Mouse (Mus musculus): Measurements from ENCODE around the gene Purb.
A peak's percentile ranks its signal among the peaks of the same experiment; 100 is the strongest.

Gene Purb

DNA sequence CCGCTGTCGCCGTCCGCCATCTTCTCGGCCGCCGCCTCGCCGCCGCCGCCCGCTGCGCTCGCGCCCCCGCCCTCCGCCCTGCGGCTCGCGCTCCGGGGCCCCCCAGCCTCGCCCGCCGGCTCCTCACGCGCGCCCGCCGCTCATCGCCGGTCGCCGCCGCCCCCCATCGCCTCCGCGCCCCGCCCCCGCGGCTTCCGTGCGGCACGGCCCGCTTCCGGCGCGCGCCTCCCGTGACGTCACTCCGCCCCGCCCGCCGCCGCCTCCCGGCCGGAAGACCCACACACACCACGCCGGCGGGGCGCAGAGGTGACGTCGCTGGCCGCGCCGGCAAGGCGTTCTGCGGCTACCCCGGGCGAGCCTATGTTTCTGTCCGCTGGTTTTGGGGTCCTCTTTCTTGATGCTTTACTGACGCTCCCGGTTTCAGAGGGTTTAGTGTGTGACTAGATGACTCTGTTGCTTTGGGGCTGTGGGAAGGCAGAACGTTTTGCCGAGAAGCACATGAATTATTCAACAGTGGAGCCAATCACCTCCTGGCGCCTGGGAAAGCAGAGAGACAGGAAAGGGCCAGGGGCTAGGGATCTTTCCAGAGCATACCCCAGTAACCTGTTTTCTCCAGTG lies at the start of gene Purb:
Purb (minus strand) TSS at position 51 of the 618 bp plus-strand sequence.
- peak; percentile 94 for DNase-seq

DNA sequence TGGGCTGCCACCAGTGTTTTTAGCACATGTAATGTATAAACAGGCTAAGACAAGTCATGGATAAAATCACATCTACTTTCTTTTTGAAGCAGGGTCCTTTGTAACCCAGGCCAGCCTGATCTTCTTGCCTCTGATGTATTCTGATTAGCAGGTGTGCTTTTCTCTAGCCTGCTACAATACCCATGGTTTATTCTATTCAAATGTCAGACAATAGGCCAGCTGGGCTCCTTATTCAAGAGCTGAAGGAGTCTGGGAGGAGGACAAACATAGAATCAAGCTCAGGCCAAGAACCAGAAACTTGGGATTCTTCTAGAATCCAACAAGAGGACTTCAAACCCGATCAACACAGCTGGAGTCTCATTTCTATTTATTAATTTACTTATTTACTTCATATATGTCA lies 49.5 kb upstream of the Purb start:
- no peak for DNase-seq

DNA sequence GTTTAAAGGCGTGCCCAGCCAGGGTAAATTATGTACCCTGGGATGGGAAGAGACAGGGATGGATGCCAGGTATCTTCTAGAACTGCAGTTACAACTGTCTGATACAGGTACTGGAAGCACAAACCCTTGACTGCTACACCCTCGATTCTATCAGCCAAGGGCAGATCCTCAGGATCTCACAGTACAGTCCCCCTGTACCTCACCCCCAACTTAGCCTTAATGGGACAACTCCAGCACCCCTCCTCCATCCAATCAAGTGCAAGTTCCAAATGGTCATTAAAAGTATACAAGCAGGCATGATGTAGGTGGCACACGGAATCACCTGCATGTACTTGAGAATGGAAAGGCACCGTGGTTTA lies 49.1 kb upstream of the Purb start:
- DNase-seq, result no peak

DNA sequence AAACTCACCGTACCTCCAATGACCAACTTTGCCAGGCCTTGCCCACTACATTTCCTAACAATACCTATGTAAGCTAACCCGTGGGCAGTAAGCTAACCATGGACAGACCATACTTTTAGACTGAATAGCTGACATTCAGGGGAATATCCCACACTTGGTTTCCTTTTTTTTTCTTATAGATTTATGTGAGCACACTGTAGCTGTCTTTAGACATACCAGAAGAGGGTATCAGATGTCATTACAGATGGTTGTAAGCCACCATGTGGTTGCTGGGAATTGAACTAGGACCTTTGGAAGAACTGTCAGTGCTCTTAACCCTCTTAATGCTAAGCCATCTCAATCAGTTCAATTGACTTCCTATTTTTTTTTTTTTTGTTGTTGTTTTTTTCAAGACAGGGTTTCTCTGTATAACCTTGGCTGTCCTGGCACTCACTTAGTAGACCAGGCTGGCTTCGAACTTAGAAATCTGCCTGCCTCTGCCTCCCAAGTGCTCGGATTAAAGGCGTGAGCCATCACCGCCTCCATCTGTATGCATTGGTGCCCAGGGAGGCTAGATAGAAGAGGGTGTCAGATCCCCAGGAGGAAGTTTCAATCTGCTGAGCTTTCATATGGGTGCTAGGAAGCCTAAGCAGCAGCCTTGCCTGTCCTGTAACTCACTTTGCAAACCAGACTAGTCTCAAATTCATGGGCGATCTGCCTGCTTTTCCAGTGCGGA lies 48.6 kb upstream of the Purb start:
- no peak for DNase-seq

DNA sequence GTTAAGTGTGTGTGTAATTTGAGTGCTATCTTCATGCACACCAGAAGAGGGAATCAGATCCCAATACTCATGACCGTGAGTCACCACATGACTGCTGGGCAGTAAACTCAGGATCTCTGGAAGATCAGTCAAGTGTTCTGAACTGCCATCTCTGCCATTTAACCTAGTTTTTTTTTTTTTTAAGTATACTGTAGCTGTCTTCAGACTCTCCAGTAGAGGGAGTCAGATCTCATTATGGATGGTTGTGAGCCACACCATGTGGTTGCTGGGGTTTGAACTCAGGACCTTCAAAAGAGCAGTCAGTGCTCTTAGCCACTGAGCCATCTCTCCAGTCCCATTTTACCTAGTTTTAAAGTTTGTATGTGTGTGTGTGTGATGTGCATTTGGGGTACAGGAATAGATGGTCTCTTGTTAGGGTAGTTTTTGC lies 48.0 kb upstream of the Purb start:
- DNase-seq, result no peak

DNA sequence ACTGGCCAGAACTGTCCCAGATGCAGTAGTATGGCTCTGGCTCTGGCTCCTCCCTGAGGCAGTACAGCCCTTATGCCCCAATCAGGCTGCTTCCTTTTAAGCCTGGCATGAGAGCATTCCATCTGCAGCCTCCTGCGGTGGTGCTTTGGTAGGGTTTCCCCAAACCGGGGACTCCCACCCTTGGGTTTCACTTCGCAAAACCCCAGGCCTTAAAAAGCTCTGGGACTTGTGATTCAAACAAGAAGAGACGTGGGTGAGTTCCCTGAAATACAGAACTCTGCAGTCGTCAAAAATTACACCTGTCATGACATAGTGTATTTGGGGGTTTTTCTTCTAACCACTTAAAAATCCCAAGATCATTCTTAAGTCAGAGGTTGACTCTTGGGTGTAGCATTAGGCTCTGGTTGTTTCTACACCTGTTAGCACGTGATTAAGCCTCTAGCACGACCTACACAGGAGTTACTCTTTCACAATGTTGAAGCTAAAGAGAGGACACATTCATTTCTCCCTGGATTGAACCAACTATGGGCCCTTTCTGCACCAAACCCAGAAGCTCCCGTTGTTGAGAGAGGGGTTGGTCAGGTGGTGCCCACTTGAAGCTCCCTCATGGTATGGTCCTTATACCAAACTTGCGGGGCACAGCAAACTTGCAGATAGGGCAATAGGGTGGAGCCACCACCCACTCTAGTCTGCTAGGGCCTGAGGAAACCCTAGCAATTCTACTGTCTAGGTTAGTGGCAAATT lies 47.2 kb upstream of the Purb start:
- no peak for DNase-seq

DNA sequence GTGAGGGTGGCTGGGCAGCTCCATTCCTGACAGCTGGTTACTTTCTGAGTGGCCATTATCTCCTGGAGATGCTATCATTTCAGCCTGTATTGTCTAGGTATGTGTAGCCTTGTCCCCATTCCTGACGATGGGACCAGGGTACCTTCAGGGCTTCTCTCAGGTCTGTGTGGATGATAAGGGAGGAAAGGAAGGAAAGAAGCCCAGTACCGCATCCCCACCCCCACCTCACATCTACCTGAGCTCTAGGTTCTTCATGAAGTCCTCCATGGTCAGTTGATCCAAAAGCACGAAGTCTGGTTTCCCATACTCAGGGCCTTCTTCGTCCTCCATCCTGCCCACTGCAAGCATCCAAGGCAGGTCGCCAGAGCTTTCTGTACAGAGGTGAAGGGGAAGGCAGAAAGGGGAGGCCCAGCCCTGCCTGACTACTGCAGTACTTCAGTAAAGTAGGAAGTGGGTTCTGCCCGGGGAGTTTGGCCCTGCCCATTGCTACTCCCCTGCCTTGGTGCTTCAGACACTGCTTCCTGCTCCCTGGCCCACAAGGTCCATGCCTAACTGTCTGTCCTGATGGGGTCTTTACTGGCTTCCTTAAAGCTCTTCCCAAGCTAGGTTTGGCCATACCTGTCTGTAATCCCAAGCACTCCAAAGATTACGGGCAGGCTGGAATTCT lies 44.9 kb upstream of the Purb start, which contains the start of gene Myo1g:
Myo1g (minus strand) TSS at position 459 of the 667 bp plus-strand sequence.
- peak; percentile 77 for DNase-seq

DNA sequence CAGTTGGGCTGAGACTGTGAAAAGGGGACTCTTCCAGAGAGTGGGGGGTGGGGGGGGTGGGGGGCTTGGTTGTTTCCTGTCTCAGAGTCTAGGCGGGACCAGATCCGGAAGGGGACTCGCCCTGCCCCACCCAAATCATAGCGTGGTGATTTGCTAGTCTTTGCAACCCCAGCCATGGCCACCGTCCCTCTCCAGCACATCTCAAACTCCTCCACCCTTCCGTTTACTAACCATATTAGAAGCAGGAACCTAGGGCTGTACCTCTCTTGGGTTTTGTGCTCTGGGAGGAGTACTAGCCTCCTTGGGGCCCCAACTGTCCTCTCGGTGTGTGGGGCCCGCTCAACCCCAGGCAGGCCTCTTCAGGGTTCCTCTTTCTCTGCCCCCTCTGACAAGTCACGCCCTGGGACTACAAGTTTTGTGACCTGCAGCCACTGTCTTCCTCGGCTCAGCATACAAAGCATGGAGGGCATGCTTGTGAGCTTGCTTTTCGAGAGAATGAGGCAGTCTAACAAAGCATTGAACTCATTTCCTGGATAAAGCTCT lies 43.8 kb upstream of the Purb start:
- peak; percentile 60 for DNase-seq

DNA sequence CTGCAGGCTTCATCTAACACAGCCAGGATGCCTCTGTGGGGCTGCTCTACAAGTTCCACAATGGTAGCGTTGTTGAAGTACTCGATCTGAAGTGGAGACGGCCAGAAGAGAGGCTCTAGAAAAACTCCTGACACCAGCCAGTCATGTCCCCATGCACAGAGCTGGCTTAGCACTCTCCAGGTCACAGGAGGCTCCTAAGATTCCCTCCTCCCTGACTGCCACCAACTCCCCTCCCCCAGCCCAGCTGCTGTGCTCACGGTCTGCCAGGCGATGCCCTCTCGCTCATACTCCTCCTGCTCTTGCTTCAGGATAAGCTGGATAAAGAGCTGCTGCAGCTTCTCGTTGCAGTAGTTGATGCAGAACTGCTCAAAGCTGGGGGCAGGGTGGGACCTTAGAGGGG lies 39.1 kb upstream of the Purb start:
- no peak for DNase-seq

DNA sequence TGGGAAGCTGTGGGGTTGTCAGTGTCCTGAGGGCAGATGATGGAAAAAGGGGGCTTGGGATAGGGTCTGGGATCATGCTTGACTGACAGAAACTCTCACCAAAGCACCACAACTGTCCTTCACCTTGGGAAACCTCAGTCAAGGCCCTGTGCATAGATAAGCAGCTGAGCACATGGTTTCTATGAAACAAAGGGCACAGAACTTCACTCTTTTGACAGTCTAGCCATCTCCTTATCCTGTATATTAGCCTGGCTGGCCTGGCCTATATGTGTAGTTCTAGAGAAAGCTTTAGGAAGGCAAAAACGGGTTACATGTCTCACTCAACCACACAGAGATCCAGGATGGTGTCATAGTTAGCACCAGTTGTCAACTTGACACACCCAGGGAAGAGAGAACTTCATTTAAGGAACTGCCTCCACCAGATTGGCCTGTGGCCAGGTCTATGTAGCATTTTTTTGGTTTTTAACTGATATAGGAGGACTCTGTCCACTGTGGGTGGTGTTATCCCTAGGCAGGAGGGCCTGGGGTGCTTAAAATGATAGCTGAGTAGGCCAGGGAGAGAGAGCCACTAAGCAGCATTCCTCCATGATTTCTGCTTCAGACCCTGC lies 32.7 kb upstream of the Purb start:
- no peak for DNase-seq

DNA sequence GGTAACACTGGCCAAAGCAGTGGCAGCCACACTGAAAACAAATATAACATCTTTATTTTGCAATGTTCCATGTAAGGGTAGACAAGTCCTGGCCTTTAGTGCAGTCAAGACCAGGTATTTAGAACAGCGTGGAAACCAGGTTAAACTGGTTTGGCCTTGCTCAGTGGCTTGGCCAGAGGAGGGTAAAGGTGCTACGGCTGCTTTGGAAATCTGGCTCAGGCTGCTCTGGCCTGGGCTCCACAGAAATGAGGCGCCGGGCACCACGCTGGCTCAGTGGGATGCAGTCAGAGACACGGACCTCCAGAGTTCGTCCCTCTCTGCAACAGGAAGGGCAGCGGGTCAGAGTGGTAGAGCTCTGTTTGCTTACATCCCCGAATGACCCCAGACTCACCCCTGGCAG lies 30.8 kb upstream of the Purb start:
- no peak for DNase-seq

DNA sequence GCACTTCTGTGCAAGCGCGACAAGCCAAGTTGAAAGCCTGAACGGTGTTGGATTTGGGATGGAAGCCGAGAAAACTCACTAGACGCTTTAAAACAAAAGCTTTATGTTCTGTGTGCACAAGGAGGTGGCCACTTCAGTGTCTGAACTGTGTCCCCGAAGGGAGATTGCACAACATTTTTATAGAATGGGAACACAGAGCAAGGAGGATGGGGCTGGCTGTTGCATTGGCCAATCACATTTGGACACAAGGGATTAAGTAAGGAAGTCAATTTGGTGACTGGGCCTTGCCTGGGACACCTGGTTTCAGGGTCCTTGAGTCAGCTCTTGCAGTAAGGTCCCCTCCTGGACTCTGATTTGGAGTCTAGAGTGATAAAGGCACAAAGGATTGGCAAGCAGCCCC lies 29.0 kb upstream of the Purb start:
- DNase-seq, result no peak

DNA sequence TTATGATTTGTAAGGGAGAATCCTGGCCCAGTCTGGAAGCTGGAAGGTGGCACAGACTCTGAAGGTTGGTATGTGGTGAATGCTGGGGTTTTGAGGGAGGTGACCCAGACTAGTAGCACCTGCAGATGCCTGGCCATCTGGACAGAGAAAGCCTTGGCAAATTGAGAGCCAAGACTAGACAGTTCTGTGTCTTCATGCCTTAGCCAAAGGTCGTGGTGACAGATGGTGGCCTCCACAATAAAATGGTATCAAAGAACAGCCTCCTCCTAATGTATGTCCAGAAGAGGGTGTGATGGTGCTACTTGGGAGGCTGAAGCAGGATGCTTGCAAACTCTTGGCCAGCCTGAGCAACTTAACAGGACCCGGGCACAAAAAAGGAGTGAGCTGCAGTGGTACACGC lies 28.5 kb upstream of the Purb start:
- DNase-seq, result no peak

DNA sequence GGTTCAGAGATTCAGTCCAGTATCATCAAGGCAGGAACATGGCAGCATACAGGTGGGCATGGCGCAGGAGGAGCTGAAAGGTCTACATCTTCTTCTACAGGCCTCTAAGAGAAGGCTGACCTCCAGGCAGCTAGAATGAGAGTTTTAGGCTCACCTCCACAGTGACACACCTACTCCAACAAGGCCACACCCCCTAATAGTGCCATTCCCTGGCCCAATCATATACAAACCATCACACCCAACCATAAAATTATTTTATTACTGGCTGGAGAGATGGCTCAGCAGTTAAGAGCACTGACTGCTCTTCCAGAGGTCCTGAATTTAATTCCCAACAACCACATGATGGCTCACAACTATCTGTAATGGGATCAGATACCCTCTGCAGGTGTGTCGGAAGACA lies 26.8 kb upstream of the Purb start:
- DNase-seq, result no peak

DNA sequence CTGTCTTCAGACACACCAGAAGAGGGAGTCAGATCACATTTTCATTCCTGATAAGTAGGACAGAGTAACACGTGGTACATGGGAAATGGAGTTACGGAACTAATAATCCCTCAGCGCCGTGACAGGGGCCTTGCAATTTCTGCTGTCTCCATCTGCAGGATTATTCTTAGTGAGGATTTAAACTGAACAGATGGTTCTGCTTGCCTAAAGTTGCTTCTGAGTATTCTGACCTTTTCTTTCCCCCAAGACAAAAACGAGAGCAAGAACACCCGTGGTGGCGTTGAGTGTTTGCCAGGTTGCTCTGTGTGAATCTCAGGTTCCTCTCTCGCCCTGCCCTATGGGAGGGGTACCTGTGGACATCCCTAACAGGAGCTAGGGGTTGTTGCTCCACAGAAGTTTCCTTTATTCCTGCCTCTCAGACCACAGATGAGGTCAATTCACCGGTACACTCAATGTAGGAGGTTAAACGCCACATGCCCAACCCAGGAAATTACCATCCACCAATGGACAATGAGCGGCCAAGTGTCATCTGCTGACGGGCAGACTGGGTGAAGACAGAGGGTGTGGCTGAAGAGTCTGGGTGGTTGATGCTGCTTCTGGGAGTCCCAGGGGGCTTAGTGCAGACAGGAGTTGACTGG lies 21.7 kb upstream of the Purb start:
- DNase-seq, result no peak

DNA sequence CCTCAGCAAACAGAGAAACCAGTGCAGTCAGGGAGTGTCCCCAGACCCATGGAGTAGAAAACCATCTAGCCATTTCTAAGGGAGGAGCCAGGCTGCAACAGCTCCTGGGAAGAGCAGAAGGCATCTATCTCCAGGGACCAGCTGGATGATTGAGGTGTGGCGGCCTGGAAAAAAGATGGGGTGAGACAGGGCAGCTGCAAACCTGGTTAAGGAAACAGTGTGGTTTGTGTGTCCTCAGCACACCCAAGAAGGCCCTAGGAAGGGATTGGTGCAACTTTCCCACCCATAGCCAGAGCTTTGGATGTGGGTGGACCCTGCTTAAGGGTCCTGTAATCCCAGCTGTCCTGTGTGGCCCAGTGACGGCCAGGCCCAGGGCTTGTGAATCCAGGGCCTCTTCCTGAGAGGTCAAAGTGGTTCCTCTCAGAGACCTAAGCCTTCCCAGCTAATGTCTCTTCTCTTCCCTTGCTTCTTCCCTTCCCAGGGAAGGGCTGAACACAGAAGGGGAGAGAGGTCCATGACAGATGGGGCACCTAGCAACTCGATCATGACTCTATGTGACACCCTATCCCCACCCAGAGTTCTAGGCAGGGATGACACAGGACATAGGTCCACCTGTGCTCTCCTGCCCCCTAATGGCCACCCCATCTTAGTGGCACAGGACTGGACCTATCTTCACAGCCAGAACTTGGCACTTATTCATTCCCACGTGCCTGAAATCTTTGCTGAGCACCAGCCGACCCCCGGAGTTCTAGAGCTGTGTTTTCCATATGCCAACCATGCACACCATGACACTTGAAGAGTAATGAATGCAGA lies 14.2 kb upstream of the Purb start:
- peak; percentile 52 for DNase-seq

DNA sequence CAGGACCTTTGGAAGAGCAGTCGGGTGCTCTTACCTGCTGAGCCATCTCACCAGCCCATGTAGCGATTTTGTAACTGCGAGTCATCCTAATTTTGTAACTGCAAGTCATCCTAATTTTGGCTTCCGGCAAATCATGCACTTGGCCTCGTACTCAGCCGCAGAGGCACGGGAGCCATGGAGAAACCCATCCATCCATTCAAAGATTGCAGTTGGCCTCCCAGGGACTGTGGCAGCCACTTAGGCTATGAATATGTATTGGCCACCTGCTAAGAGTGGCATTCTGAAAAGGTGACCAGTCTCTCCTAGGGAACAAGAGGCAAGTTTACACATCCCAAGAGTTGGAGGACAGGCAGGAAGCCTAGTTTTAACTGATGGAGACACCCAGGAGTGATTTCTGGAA lies 13.5 kb upstream of the Purb start:
- no peak for DNase-seq

DNA sequence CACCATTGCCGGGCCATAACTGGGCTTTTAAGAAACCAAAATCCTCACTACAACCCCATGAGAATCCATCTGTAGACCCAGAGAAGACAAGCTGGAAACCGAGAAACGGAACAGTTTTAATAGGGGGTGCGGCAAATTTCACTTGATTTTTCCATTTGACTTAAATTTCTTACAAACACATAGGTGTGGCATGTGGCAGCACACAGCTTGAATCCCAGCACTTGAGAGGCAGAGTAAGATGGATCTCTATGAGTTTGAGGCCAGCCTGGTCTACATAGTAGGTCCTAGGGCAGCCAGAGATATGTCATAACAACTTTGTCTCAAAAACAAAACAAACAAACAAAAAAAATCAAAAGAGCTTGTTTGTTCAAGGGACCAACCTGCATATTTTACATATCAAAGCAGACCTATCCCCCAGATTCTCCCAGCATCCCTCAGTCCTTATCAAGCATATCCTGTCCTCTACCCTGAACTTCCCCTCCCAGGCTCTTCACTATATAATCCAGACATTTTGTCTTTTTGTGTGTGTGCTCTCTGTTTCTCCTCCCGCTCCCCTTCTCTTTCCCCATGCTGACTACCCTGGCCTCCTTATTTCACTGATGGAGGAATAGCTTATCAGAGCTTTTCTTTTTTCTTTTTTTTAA lies 12.4 kb upstream of the Purb start:
- no peak for DNase-seq

DNA sequence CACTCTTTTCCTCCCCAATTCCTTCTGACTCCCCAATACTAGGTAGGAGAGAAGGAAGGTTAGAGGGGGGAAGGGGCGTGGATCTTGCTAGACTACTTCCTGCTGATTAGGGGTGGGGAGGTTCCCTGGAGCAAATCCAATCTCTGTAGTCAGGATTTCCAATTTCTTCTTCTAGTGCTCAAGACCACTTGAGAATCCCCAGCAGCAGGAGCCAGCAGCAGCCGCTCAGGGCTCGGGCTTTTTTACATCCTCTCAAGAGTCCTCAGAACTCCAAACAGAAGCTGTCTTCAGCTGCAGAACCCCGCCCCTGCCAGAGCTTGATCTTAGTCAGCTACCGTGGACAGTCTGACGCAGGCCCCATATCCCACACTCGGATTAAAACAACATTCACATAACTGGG lies 11.8 kb upstream of the Purb start:
- no peak for DNase-seq

DNA sequence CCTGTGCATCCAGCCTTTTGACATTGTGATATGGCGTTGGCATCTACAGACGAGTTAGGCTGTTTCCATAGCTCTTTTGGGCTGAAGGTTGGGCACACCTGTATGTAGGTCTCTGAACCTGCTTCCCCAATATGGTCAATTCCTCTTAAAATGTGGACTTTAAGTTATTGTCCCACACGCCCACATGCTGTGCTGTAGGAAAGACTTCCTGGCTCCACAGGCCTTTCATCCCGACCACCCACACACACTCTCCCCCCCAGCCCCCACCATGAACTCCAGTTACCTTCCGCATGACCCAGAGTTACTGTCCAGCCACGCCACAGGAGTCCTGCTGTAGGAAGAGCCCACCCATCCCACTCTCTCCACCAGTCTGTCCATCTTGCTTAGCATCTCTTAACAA lies 11.2 kb upstream of the Purb start:
- no peak for DNase-seq

Data from thymus, postnatal 25 days (tissue).